Mouse (Mus musculus) forebrain, embryonic 13.5 days (tissue): ENCODE measurements around the gene Cnot2. TPM values are rescaled to one million over a fixed set of nuclear protein-coding genes. Genes with fewer than 3 reads are reported as not detected.

Source experiments
- ATAC-seq: fragments of 200-750 bp; cut with Nextera tagmentation; 2 replicates; pipeline ENCODE4 v1.8.0; 2017
- H3K27ac ChIP-seq: fragments of 300-500 bp; sonication (generic); 2 replicates; pipeline ENCODE4 v1.5.1; 2015; ENCODE audit warnings: inconsistent platforms, mild to moderate bottlenecking, moderate library complexity
- H3K27me3 ChIP-seq: fragments of 300-500 bp; sonication (generic); 2 replicates; pipeline ENCODE4 v1.6.1; 2015; ENCODE audit warnings: mild to moderate bottlenecking, inconsistent platforms
- H3K36me3 ChIP-seq: fragments of 300-500 bp; sonication (generic); 2 replicates; pipeline ENCODE4 v1.6.1; 2015; ENCODE audit warnings: mild to moderate bottlenecking, inconsistent platforms; ENCODE audit not compliant: poor library complexity, severe bottlenecking
- H3K4me1 ChIP-seq: fragments of 300-500 bp; sonication (generic); 2 replicates; pipeline ENCODE4 v1.6.1; 2015; ENCODE audit warnings: inconsistent platforms
- H3K4me2 ChIP-seq: fragments of 300-500 bp; sonication (generic); 2 replicates; pipeline ENCODE4 v1.6.1; 2015; ENCODE audit warnings: inconsistent platforms, mild to moderate bottlenecking, moderate library complexity
- H3K4me3 ChIP-seq: fragments of 300-500 bp; sonication (generic); 2 replicates; pipeline ENCODE4 v1.5.1; 2015; ENCODE audit warnings: mild to moderate bottlenecking, inconsistent platforms
- H3K9ac ChIP-seq: fragments of 300-500 bp; sonication (generic); 2 replicates; pipeline ENCODE4 v1.6.1; 2015; ENCODE audit warnings: mild to moderate bottlenecking, inconsistent platforms
- H3K9me3 ChIP-seq: fragments of 300-500 bp; sonication (generic); replicated peaks from 2 replicates; pipeline ENCODE4 v1.6.1; 2016; ENCODE audit warnings: inconsistent platforms
- WGBS: fragments of 180-500 bp; shearing (Covaris S2); methylation state at CpG from one replicate; pipeline ENCODE4 v1.1.7; 2015; 5-methylcytosine and 5-hydroxymethylcytosine counted together
- polyA plus RNA-seq: library from polyadenylated mRNA; unstranded; fragments of >200 nt; fragmentation: Nextera tagmentation; extraction: Ambion mirVana; gene quantifications from 2 replicates; pipeline ENCODE4 v1.2.1, GENCODE M21; 2015

Gene Cnot2
- polyA plus RNA-seq, 1 experiment from 2014 or later: 115 TPM

DNA sequence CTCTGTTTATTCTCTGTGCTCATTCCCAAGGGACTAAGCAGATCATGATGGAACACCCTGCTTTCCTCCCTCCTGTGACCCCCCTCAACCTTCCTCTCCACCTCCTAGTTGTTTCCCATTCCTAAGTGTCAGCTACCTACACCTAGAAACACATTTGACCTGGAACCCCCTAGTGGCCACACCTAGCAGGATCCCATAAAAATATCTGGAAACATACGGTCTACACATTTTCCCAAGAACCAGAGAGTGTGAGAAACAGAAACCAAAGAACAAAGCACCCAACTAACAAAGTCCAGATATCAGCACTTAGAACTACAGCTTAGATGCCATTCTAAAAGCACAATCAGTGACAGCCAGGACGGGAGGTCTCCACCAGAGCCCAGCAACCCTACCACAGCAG lies 26.9 kb downstream of the Cnot2 start:
- no peaks in the 10 kb centered on the region for H3K27me3 ChIP-seq
- WGBS: 76% methylated on average over 2 of the region's 2 CpGs

DNA sequence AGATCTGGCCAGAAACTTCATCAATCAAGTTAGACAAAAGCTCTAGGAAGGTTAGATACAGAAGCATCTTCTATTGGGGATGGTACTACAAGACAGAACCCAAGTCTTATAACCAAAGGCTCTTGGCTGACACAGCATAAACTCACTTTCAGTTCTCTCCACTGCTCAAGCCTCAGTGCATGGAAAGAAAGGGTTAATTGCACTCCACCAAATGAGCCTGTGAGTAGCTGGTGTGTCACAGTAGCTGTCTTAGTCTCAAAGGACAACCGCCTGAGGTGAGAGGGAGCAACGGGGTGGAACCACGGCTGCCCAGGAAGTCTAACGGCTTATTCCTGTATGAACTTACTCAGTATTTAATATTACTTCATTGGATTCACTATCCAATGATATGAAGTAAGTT lies 33.4 kb downstream of the Cnot2 start:
- Histone ChIP-seq H3K9ac (no peak overlapping the region), H3K4me3 (no peak overlapping the region), H3K27me3 (no peaks in the 10 kb centered on the region), H3K4me2 (no peak overlapping the region), H3K36me3 (no peaks in the 10 kb centered on the region), H3K27ac (no peak overlapping the region), H3K4me1 (no peaks in the 10 kb centered on the region; the same call in 1 of the 2 replicates), H3K9me3 (no peaks in the 10 kb centered on the region)
- WGBS: 8% methylated on average over 4 of the region's 4 CpGs
- ATAC-seq: no peak

More for the DNA sequence above, 26.9 kb downstream of the Cnot2 start:
- no peak overlapping the region for H3K4me3 ChIP-seq
- no peaks in the 10 kb centered on the region; the same call in 1 of the 2 replicates for H3K4me1 ChIP-seq
- no peak for ATAC-seq
- no peak overlapping the region for H3K9ac ChIP-seq
- H3K36me3 ChIP-seq: peaks cover 8% of the 10 kb centered on the region; the same call in 1 of the 2 replicates
- no peak overlapping the region for H3K27ac ChIP-seq
- H3K9me3 ChIP-seq: peaks cover 15% of the 10 kb centered on the region
- H3K4me2 ChIP-seq: no peak overlapping the region

DNA sequence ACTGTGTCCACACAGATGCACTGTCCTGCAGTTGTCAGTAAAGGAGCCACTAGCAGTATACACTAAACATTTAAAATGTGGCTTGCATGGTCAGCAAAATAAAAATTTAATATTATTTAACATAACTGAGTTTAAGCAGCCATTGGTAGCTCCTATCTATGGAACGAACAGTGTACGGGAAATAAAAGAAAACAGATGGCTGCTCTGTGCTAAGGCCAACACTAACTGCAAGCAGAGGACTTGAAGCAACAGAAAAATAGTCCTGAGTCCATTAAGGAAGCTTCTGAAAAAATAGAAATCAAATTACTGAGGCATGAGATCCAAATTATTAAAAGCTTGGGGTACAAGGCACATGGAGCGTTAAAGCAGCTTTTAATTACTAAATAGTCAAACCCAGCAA lies 35.1 kb downstream of the Cnot2 start:
- no peaks in the 10 kb centered on the region for H3K9me3 ChIP-seq
- no peaks in the 10 kb centered on the region for H3K27me3 ChIP-seq
- H3K9ac ChIP-seq: no peak overlapping the region
- H3K36me3 ChIP-seq: no peaks in the 10 kb centered on the region
- no peak overlapping the region for H3K4me2 ChIP-seq
- no peaks in the 10 kb centered on the region; the same call in 1 of the 2 replicates for H3K4me1 ChIP-seq
- no peak for ATAC-seq
- WGBS: 89% methylated on average over 3 of the region's 3 CpGs
- no peak overlapping the region for H3K4me3 ChIP-seq
- H3K27ac ChIP-seq: no peak overlapping the region

- no peaks in the 10 kb centered on the region for H3K4me1 ChIP-seq
- no peak overlapping the region for H3K9ac ChIP-seq
- H3K4me2 ChIP-seq: no peak overlapping the region
- ATAC-seq: no peak
- no peaks in the 10 kb centered on the region for H3K9me3 ChIP-seq
- H3K27me3 ChIP-seq: no peaks in the 10 kb centered on the region
- H3K4me3 ChIP-seq: no peak overlapping the region
- no peak overlapping the region for H3K27ac ChIP-seq
- H3K36me3 ChIP-seq: no peaks in the 10 kb centered on the region
- WGBS: 93% methylated on average over 1 of the region's 1 CpGs
These were observed 38.2 kb downstream of the Cnot2 start for GRCm38 (mm10) chr10:116543061-116543460.

DNA sequence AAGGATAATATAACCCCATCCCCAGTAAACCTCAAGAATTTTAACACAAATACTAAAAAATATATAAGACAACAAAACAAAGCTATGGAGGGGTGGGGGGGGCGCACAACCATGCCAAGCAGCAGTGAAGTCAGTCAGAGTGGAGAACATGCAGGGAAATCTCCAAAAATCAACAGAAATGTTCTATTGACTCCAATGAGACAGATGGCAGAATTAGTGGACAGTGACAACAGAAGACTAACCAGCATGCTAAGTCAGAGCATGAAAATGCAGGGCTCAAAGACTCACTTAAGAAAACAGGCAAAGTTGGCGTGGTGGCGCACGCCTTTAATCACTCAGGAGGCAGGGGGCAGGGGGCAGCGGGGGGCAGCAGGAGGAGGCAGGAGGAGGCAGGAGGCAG lies 40.6 kb downstream of the Cnot2 start:
- Histone ChIP-seq H3K27me3 (no peaks in the 10 kb centered on the region), H3K9me3 (no peaks in the 10 kb centered on the region), H3K27ac (no peak overlapping the region), H3K4me1 (no peaks in the 10 kb centered on the region), H3K36me3 (no peaks in the 10 kb centered on the region), H3K4me3 (no peak overlapping the region), H3K4me2 (no peak overlapping the region), H3K9ac (no peak overlapping the region)
- no peak for ATAC-seq
- 72% methylated on average over 5 of the region's 5 CpGs for WGBS

DNA sequence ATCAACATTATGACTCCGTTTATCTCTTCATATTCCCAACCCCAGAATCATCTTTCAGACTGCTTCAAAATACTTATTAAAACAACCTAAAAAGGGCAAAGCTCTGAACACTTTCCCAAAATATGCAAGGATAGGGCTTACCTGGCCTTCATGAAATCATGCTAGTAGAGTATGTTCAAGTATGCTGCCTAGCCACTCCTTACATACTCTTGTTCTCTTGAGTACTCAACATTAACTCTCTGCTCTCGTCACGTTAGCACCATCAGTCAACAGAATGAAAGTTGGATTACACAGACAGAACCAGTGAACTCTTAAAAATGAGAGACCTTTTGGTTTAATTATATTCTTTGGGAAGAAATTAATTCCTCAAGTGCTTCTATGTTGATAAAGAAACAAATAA lies 43.8 kb downstream of the Cnot2 start:
- no peak overlapping the region for H3K27ac ChIP-seq
- H3K27me3 ChIP-seq: no peaks in the 10 kb centered on the region
- H3K9me3 ChIP-seq: no peaks in the 10 kb centered on the region
- WGBS: 94% methylated on average over 3 of the region's 3 CpGs
- ATAC-seq: no peak
- H3K4me2 ChIP-seq: no peak overlapping the region
- H3K4me3 ChIP-seq: no peak overlapping the region
- H3K9ac ChIP-seq: no peak overlapping the region
- peaks cover 22% of the 10 kb centered on the region for H3K4me1 ChIP-seq
- no peaks in the 10 kb centered on the region for H3K36me3 ChIP-seq

- H3K27me3 ChIP-seq: no peaks in the 10 kb centered on the region
- WGBS: 5% methylated on average over 3 of the region's 3 CpGs
- peaks cover 28% of the 10 kb centered on the region for H3K4me1 ChIP-seq
- H3K4me2 ChIP-seq: no peak overlapping the region
- peak; percentile 53; the same call in 1 of the 2 replicates for ATAC-seq
- H3K9me3 ChIP-seq: no peaks in the 10 kb centered on the region
- H3K36me3 ChIP-seq: no peaks in the 10 kb centered on the region
- no peak overlapping the region for H3K27ac ChIP-seq
- H3K9ac ChIP-seq: no peak overlapping the region; the same call in 1 of the 2 replicates
- no peak overlapping the region for H3K4me3 ChIP-seq
These were observed 47.0 kb downstream of the Cnot2 start for GRCm38 (mm10) chr10:116534278-116534677.

DNA sequence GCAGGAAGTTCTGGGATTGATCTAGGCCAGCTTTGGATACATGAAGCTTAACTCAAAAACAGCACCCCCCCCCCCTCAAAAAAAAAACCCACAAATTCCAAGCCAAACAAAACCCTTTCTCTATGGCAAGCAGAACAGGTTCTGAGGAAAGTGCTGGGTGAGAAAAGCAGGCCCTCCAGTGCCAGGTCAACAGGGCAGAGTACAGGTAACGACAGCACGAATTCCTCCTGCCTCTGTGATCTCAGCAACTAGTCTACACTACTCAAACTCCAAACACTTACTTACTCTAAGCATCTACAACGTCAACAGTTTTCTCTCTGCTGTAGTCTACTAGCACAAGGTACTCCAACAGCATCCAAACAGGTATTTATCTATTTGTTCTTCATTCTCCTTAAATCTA lies 48.8 kb downstream of the Cnot2 start:
- no peaks in the 10 kb centered on the region for H3K27me3 ChIP-seq
- no peak for ATAC-seq
- H3K4me2 ChIP-seq: no peak overlapping the region
- no peaks in the 10 kb centered on the region for H3K36me3 ChIP-seq
- peaks cover 28% of the 10 kb centered on the region for H3K4me1 ChIP-seq
- WGBS: 94% methylated on average over 3 of the region's 3 CpGs
- no peak overlapping the region for H3K4me3 ChIP-seq
- no peaks in the 10 kb centered on the region for H3K9me3 ChIP-seq
- no peak overlapping the region for H3K27ac ChIP-seq
- no peak overlapping the region for H3K9ac ChIP-seq

DNA sequence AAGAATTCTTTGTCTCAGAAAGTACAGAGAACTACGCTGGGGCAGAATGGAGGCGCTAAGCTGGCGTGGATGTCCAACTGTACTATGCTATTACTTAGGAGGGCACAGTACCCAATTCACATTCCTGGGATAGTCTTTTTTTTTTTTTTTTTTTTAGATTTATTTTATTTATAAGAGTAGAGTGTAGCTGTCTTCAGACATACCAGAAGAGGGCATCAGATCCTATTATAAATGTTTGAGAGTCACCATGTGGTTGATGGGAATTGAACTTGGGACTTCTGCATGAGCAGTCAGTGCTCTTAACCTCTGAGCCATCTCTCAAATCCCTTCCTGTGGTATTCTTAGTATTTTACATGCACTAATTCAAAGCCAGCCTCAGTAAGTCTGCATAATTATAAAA lies 50.2 kb downstream of the Cnot2 start:
- ATAC-seq: no peak
- Histone ChIP-seq H3K9ac (no peak overlapping the region), H3K4me3 (no peak overlapping the region), H3K27ac (no peak overlapping the region), H3K9me3 (no peaks in the 10 kb centered on the region), H3K4me2 (no peak overlapping the region), H3K36me3 (no peaks in the 10 kb centered on the region), H3K4me1 (peaks cover 28% of the 10 kb centered on the region), H3K27me3 (no peaks in the 10 kb centered on the region)
- 91% methylated on average over 3 of the region's 3 CpGs for WGBS

GRCm38 (mm10) chr10:116519588-116519987 lies 61.7 kb downstream of the Cnot2 start:
- Histone ChIP-seq H3K27ac (no peak overlapping the region), H3K27me3 (no peaks in the 10 kb centered on the region), H3K4me1 (0 out of 2 replicates have a peak, but pooled peaks cover 2% of the 10 kb centered on the region), H3K4me2 (no peak overlapping the region), H3K4me3 (no peak overlapping the region), H3K9me3 (no peaks in the 10 kb centered on the region), H3K36me3 (no peaks in the 10 kb centered on the region), H3K9ac (no peak overlapping the region)
- ATAC-seq: no peak
- 89% methylated on average over 1 of the region's 1 CpGs for WGBS

DNA sequence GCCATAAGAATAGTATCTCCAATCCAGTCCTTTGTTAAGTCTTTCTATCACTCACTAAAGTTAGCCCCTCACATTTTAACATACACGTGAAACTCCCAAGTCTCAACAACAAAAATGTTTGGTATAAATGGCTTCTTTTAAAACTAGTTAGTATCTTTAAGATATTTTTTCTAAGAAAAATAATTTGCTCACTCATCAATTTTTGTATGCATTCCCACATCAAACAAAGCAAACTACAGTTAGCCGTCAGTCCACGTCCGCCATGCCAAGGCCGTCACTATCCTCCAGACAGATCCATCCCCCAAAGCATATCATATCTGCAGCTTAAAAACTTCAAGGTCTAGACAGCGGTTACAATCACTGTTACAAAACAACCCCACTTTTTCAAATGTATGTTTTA lies 65.7 kb downstream of the Cnot2 start:
- Histone ChIP-seq H3K27ac (no peak overlapping the region), H3K36me3 (no peaks in the 10 kb centered on the region; the same call in 1 of the 2 replicates), H3K4me1 (peaks cover 11% of the 10 kb centered on the region), H3K27me3 (no peaks in the 10 kb centered on the region), H3K4me2 (no peak overlapping the region), H3K9me3 (no peaks in the 10 kb centered on the region), H3K4me3 (no peak overlapping the region), H3K9ac (no peak overlapping the region)
- 92% methylated on average over 6 of the region's 6 CpGs for WGBS
- ATAC-seq: no peak

GRCm38 (mm10) chr10:116515158-116515557 lies 66.2 kb downstream of the Cnot2 start:
- no peak overlapping the region for H3K4me3 ChIP-seq
- no peaks in the 10 kb centered on the region for H3K9me3 ChIP-seq
- no peak overlapping the region for H3K9ac ChIP-seq
- no peaks in the 10 kb centered on the region; the same call in 1 of the 2 replicates for H3K36me3 ChIP-seq
- ATAC-seq: no peak
- no peaks in the 10 kb centered on the region for H3K27me3 ChIP-seq
- H3K4me2 ChIP-seq: no peak overlapping the region
- no peak overlapping the region for H3K27ac ChIP-seq
- peaks cover 11% of the 10 kb centered on the region for H3K4me1 ChIP-seq
- WGBS: 96% methylated on average over 4 of the region's 4 CpGs

DNA sequence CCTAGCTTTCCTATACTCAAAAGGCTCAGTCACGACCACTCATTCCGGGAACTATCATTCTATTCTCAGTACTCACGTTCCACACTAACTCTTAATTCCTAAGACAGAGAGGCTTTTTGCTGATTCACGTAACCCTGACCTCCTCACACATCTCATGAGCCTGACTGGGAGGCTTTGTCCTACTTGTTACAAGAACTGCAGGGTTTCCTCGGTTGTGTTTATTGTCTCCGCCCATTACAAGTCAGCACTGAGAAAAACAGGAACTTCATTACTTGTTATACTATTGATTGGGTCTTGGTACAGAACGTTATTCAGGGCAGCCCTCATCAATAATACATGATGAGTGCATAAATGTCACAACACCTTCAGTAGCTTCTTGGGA lies 68.1 kb downstream of the Cnot2 start:
- ATAC-seq: no peak
- Histone ChIP-seq H3K27me3 (no peaks in the 10 kb centered on the region), H3K9ac (no peak overlapping the region), H3K36me3 (no peaks in the 10 kb centered on the region; the same call in 1 of the 2 replicates), H3K4me3 (no peak overlapping the region), H3K9me3 (no peaks in the 10 kb centered on the region), H3K27ac (no peak overlapping the region), H3K4me2 (no peak overlapping the region), H3K4me1 (peaks cover 11% of the 10 kb centered on the region)
- WGBS: 47% methylated on average over 7 of the region's 7 CpGs
